Mouse (Mus musculus): ENCODE data around the gene Zcchc18. TPM values are rescaled to one million over a fixed set of nuclear protein-coding genes. Genes with fewer than 3 reads are reported as not detected.

Zcchc18 gene
- polyA plus RNA-seq, 1 experiment from 2014 or later: 0.88 TPM

DNA sequence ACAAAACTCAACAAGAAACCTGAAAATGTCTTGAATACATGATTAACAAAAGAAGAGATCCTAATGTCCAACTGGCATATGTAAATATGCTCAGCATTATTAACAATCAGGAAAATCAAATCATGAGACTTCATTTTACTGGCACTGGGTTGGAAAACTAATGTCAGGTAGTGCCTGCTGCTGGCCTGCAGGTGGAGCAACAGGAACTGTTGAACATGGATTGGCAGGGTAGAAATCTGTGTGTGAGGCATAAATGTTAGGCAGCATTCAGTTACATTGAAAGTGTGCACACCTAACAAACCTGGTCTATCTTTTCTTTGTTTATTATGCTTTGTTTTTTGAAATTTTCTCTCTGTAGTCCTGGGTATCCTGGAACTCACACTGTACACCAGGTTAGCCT lies 14.3 kb upstream of the Zcchc18 start:
- Histone ChIP-seq H3K9me3 (ENCODE audit: low read length) (no peaks in the 10 kb centered on the region), H3K36me3 (ENCODE audit: insufficient read depth, low read length) (no peaks in the 10 kb centered on the region), H3K27me3 (replicated peaks; ENCODE audit: insufficient read depth, low read length) (no peaks in the 10 kb centered on the region), H3K27ac (ENCODE audit: low read length) (no peak overlapping the region), H3K4me3 (ENCODE audit: low read depth, low read length) (no peak overlapping the region), H3K9ac (replicated peaks; ENCODE audit: low read depth) (no peak overlapping the region), H3K4me1 (ENCODE audit: insufficient read depth, low read depth, low read length) (no peaks in the 10 kb centered on the region), H3K4me2 (replicated peaks; ENCODE audit: low read depth, low read length) (no peak overlapping the region)
- ATAC-seq: no peak
- peak; percentile 65 for TF ChIP-seq CTCF (IDR thresholded peaks at IDR 0.05)
- TF ChIP-seq EP300 (IDR thresholded peaks at IDR 0.05): no peak
- DNase-seq (ENCODE audit: low spot score): no peak

DNA sequence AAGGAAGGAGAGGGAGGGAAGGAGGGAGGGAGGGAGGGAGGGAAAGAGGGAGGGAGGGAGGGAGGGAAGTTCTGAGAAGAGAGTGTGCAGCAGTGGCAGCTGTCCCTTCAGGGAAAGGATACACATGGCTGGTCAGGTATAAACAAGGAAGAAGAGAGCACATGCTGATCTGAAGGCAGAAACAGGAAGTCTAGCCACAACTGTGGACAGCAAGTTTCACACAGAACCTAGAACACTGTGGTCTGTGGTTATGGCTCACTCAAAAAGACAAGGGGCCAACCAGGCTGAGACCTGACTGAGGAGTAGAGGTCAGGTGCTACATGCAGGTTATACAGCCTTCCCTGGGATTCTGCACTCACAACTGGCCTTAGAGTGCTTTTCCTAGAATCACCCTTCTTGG lies 6.9 kb upstream of the Zcchc18 start:
- Histone ChIP-seq H3K27ac (ENCODE audit: low read length) (no peak overlapping the region), H3K9me3 (ENCODE audit: low read length) (no peaks in the 10 kb centered on the region)
- TF ChIP-seq CTCF (IDR thresholded peaks at IDR 0.05): no peak
- no peak for TF ChIP-seq EP300 (IDR thresholded peaks at IDR 0.05)

DNA sequence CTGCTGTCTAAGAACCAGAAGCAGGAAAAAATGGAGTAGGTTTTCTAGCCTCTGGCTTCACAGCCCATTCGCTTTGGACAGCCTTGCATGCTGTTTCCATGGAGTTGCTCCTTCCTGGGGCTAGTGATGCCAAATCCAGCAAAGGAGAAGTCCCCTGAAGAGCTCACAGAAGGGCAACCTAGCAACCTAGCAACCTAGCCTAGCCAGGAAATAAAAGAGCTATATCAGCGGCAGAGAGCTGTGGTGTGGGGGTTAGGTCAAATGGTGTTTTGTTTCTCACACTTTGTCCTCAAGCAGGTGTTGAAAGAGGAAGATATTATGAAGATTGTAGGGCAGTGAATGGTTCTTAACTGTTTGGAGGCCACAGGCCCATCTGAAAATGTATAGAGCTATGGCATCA lies 1.7 kb upstream of the Zcchc18 start:
- DNase-seq (ENCODE audit: low spot score) (no peak), ATAC-seq (no peak)
- no peaks in the 10 kb centered on the region for H3K9me3 ChIP-seq (ENCODE audit: low read length)
- no peaks in the 10 kb centered on the region for H3K4me1 ChIP-seq (ENCODE audit: insufficient read depth, low read depth, low read length)
- no peak for TF ChIP-seq CTCF (IDR thresholded peaks at IDR 0.05)
- TF ChIP-seq EP300 (IDR thresholded peaks at IDR 0.05): no peak
- H3K4me3 ChIP-seq (ENCODE audit: low read depth, low read length): no peak overlapping the region
- no peak overlapping the region for H3K27ac ChIP-seq (ENCODE audit: low read length)
- H3K27me3 ChIP-seq (replicated peaks; ENCODE audit: insufficient read depth, low read length): no peaks in the 10 kb centered on the region
- no peaks in the 10 kb centered on the region for H3K36me3 ChIP-seq (ENCODE audit: insufficient read depth, low read length)
- WGBS: 62% methylated on average over 2 of the region's 2 CpGs
- H3K9ac ChIP-seq (replicated peaks; ENCODE audit: low read depth): no peak overlapping the region
- no peak overlapping the region for H3K4me2 ChIP-seq (replicated peaks; ENCODE audit: low read depth, low read length)

More for the DNA sequence above, 6.9 kb upstream of the Zcchc18 start:
- no peak overlapping the region for H3K4me2 ChIP-seq (replicated peaks; ENCODE audit: low read depth, low read length)
- no peaks in the 10 kb centered on the region for H3K36me3 ChIP-seq (ENCODE audit: insufficient read depth, low read length)
- no peaks in the 10 kb centered on the region for H3K27me3 ChIP-seq (replicated peaks; ENCODE audit: insufficient read depth, low read length)
- no peak overlapping the region for H3K4me3 ChIP-seq (ENCODE audit: low read depth, low read length)
- H3K9ac ChIP-seq (replicated peaks; ENCODE audit: low read depth): no peak overlapping the region
- no peaks in the 10 kb centered on the region for H3K4me1 ChIP-seq (ENCODE audit: insufficient read depth, low read depth, low read length)
- no peak for ATAC-seq
- no peak for DNase-seq (ENCODE audit: low spot score)

DNA sequence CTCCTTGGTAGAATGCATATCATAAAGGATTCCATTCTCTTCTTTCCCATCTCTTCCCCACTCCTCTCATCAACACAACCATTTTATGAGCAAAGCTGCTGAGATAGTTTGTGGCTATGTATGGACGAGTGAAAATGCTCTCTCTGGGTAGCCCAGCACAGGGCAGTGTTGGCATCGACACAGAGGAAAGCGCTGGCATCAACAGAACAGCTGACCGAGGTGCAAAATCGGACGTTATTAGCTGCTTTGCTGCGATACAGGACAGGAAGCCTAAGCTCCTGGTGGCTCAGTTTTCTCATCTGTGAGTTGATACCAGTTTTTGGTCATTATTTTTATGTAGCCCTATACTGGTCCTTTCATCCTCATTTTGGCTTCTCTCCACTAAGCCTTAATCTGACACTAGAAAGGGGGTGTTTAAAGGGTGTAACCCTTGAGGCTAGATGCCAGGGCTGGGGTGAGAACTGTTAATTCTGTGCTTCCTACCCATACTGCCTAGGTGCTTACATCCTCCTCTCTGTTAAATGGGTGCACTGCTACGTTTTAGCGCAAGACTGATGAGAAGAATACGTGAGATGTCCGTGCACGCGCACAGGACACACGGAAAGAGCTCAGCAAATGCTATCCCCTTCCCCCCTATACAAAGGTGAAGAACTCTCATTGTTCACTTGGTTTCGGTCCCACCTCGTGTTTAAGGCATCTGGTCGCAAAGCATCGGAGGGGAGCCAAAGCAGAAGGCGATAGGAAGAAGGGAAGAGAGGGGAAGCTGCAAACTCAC lies 577 bp upstream of the Zcchc18 start:
- no peaks in the 10 kb centered on the region for H3K4me1 ChIP-seq (ENCODE audit: insufficient read depth, low read depth, low read length)
- DNase-seq (ENCODE audit: low spot score) (no peak), ATAC-seq (no peak)
- WGBS: 13% methylated on average over 18 of the region's 19 CpGs
- H3K36me3 ChIP-seq (ENCODE audit: insufficient read depth, low read length): no peaks in the 10 kb centered on the region
- H3K27ac ChIP-seq (ENCODE audit: low read length): no peak overlapping the region
- peak overlapping the region; percentile 54 for H3K4me2 ChIP-seq (replicated peaks; ENCODE audit: low read depth, low read length)
- TF ChIP-seq CTCF (IDR thresholded peaks at IDR 0.05) (no peak), EP300 (IDR thresholded peaks at IDR 0.05) (no peak)
- H3K9ac ChIP-seq (replicated peaks; ENCODE audit: low read depth): no peak overlapping the region
- peak overlapping the region; percentile 17; the same call in 1 of the 2 replicates for H3K4me3 ChIP-seq (ENCODE audit: low read depth, low read length)
- no peaks in the 10 kb centered on the region for H3K9me3 ChIP-seq (ENCODE audit: low read length)
- no peaks in the 10 kb centered on the region for H3K27me3 ChIP-seq (replicated peaks; ENCODE audit: insufficient read depth, low read length)

DNA sequence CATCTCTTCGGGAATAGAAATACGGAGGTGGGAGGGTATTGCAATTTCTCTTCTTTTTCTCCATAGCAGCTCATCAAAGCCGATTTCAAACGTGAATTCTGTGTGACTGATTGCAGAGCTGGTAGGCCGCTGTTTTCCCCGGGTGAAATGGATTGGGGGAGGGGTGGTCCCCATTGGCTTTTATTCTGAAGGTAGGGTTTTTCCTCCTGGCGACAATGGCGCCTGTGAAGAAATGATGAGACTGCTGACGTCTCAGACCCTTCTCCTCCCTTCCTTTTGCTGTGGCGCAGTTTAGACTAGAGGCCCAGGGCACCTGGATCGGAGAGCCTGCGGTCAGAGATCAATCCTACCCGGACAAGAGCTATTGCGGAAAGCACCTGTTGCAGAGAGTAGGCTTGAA lies 686 bp downstream of the Zcchc18 start:
- no peak for TF ChIP-seq EP300 (IDR thresholded peaks at IDR 0.05)
- TF ChIP-seq CTCF (IDR thresholded peaks at IDR 0.05): no peak
- H3K36me3 ChIP-seq (ENCODE audit: insufficient read depth, low read length): no peaks in the 10 kb centered on the region
- H3K9me3 ChIP-seq (ENCODE audit: low read length): no peaks in the 10 kb centered on the region
- no peaks in the 10 kb centered on the region for H3K4me1 ChIP-seq (ENCODE audit: insufficient read depth, low read depth, low read length)
- no peaks in the 10 kb centered on the region for H3K27me3 ChIP-seq (replicated peaks; ENCODE audit: insufficient read depth, low read length)
- ATAC-seq (no peak), DNase-seq (ENCODE audit: low spot score) (no peak)
- H3K4me2 ChIP-seq (replicated peaks; ENCODE audit: low read depth, low read length): no peak overlapping the region; the same call in 1 of the 2 replicates
- 36% methylated on average over 14 of the region's 14 CpGs for WGBS
- no peak overlapping the region for H3K9ac ChIP-seq (replicated peaks; ENCODE audit: low read depth)
- no peak overlapping the region for H3K27ac ChIP-seq (ENCODE audit: low read length)
- no peak overlapping the region for H3K4me3 ChIP-seq (ENCODE audit: low read depth, low read length)

DNA sequence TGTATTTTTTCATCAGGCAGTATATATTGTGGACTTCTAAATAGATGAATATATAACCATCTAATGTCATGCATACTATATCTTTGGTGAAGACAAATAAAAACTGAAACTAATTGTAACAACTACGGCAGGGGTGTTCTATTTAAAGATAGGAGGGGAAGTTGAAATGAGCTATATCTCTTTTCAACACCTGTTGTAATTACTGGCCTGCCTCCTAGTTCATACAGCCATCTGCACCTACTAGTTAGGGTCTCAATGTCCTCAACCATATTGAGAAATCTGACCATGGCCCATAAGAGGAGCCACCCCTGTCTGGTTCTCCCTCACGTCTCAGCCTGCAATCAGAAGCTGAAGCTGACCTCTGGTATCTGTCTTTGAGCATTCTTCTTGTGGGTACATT lies 3.3 kb downstream of the Zcchc18 start:
- ATAC-seq: no peak
- no peaks in the 10 kb centered on the region for H3K9me3 ChIP-seq (ENCODE audit: low read length)
- no peaks in the 10 kb centered on the region for H3K36me3 ChIP-seq (ENCODE audit: insufficient read depth, low read length)
- TF ChIP-seq EP300 (IDR thresholded peaks at IDR 0.05) (no peak), CTCF (IDR thresholded peaks at IDR 0.05) (no peak)
- H3K9ac ChIP-seq (replicated peaks; ENCODE audit: low read depth): no peak overlapping the region
- H3K27me3 ChIP-seq (replicated peaks; ENCODE audit: insufficient read depth, low read length): no peaks in the 10 kb centered on the region
- no peak for DNase-seq (ENCODE audit: low spot score)
- H3K4me2 ChIP-seq (replicated peaks; ENCODE audit: low read depth, low read length): no peak overlapping the region
- H3K27ac ChIP-seq (ENCODE audit: low read length): no peak overlapping the region
- no peaks in the 10 kb centered on the region for H3K4me1 ChIP-seq (ENCODE audit: insufficient read depth, low read depth, low read length)
- H3K4me3 ChIP-seq (ENCODE audit: low read depth, low read length): no peak overlapping the region
- WGBS: 76% methylated on average over 2 of the region's 2 CpGs
